Mouse (Mus musculus) erythroblast, embryonic 14.5 days (primary cell): Measurements from ENCODE around the gene Hoxb9.

Experiments used
- GATA1 ChIP-seq: IDR thresholded peaks from 2 replicates; pipeline ENCODE4 v1.6.1; 2012; ENCODE audit warnings: low read length, inconsistent platforms, mixed read lengths
- TAL1 ChIP-seq: IDR thresholded peaks from 3 replicates; pipeline ENCODE4 v1.6.1; 2012; ENCODE audit warnings: low read length, inconsistent platforms, mixed read lengths

DNA sequence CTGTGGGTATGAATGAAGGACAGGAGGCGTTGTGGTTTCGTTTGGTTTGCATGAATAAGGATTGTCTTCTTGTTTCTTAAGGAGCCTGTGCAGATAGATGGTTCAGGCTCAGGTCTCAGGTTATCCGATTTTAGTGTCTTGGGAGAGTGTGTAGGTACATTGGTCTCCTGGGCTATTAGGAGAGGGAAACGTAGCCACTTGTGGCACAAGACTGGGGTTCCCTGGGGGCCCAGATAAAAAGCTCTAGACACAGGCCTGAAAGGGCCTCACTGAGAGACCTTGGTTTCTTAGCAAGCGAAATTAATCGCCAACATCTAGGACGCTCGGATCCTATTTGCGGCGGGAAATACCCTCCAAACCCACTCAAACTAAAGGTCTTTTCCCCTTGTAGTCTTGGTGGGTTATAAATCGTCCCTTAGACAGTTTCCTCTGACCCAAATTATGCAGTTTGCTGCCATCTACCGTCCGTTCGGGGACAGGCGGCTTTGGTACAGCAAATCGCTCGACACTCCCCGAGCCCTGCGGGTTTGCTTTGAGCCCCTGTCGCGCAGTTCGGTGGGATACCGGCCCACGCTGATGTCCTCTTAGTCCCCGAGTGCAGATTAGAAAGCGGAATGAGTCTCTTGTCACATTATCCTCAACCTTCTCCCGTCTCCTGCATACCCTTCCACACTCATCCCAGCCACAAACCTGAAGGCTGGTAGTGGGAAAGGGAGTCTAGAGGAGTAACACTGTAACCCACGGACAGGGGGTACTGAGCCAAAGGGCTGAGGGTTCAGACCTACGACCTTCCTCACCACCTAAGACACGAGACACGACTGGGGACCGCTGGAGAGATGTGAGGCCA, 23.2 kb downstream of the Hoxb9 start:
- TF ChIP-seq TAL1 (no peak), GATA1 (no peak)
